Mouse (Mus musculus) gonadal fat pad, adult 2 months (tissue): ENCODE results near the gene Sgpp2. TPM values are rescaled to one million over a fixed set of nuclear protein-coding genes. Genes with fewer than 3 reads are reported as not detected.

Experiments used
- DNase-seq: peaks from one replicate; pipeline ENCODE4 v3.0.0-alpha.2; 2012; ENCODE audit warnings: low read depth
- polyA plus RNA-seq: library from polyadenylated mRNA; depleted of rRNA; stranded (reverse); fragments of >200 nt; gene quantifications from 2 replicates; pipeline ENCODE4 v1.2.3, GENCODE M21; 2012; rRNA removed

Gene Sgpp2
- polyA plus RNA-seq, 1 experiment, result 0.61 TPM

- no peak for DNase-seq
Measured at GRCm38 (mm10) chr1:78448091-78448490, 137.9 kb downstream of the Sgpp2 start.

- DNase-seq, result no peak
Measured at GRCm38 (mm10) chr1:78451070-78451854, 141.1 kb downstream of the Sgpp2 start.

DNA sequence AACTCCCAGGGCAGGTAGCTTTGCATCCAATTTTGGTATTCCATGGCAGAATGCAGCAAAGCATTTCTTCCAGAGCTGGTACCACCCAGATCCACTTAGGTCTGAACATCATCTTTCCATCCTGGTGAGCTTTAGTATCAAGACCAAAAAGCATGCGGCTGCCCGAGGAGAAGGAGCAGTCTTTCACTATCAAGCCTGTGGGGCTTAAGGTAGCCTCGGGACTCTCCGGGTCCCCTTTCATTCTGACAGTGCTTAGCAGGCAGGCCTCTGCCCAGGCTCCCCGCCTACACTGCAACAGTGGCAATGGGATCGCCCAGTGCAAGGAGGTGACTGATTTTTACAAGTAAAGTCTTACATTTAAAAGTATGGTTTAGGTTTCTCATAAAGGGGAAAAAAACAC, 142.4 kb downstream of the Sgpp2 start:
- DNase-seq, result no peak

GRCm38 (mm10) chr1:78453886-78454285, 143.7 kb downstream of the Sgpp2 start:
- DNase-seq, result no peak

DNA sequence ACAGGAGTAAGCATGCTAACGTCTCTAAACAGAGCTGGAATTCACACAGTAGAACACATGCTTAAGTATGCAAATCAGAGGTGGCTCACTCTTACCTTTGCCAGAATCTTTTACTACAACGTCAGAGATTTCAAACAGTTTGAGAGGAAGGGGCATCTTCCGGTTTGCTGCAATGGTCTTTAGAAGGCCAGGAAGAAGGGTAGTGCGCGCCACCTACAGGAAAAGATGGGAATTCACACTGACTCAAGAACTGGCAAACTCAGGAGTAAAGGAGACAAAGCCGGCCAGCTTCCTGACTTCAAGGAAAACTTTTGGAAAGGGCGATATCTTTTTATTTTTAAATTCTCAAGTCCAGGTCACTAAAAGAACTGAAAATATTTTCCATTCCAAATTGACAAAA, 144.5 kb downstream of the Sgpp2 start:
- no peak for DNase-seq

Other genes with a start within 250 kb of the Sgpp2 start
- not detected in 2 replicates for gene Pax3, start 113.2 kb upstream of the Sgpp2 start, polyA plus RNA-seq
- 22.2 and 24.1 TPM in 2 replicates for gene Farsb, start 178.6 kb downstream of the Sgpp2 start, polyA plus RNA-seq
- gene Mogat1, start 200.6 kb downstream of the Sgpp2 start, polyA plus RNA-seq, result 29.1 and 35.3 TPM in 2 replicates
- 0.23 and 1.1 TPM in 2 replicates for gene BC035947, start 201.8 kb downstream of the Sgpp2 start, polyA plus RNA-seq